Mouse (Mus musculus) embryonic facial prominence, embryonic 14.5 days (tissue): ENCODE measurements around the gene Zfp9. TPM values are rescaled to one million over a fixed set of nuclear protein-coding genes. Genes with fewer than 3 reads are reported as not detected.
A peak's percentile ranks its signal among the peaks of the same experiment; 100 is the strongest.

Experiments used
- ATAC-seq: fragments of 200-750 bp; cut with Nextera tagmentation; 2 replicates; pipeline ENCODE4 v1.8.0; 2017; ENCODE audit warnings: low read depth, moderate number of reproducible peaks, moderate TSS enrichment
- DNase-seq: peaks from one replicate; pipeline ENCODE4 v3.0.0-alpha.2; 2015; ENCODE audit warnings: low spot score
- H3K27ac ChIP-seq: fragments of 300-500 bp; sonication (generic); replicated peaks from 2 replicates; pipeline ENCODE4 v1.5.1; 2014; ENCODE audit warnings: low read depth, mild to moderate bottlenecking, low read length, moderate library complexity
- H3K27me3 ChIP-seq: fragments of 300-500 bp; sonication (generic); replicated peaks from 2 replicates; pipeline ENCODE4 v1.6.1; 2014; ENCODE audit warnings: low read length; ENCODE audit not compliant: control insufficient read depth, insufficient read depth
- H3K36me3 ChIP-seq: fragments of 300-500 bp; sonication (generic); 2 replicates; pipeline ENCODE4 v1.6.1; 2014; ENCODE audit warnings: low read length, mixed read lengths; ENCODE audit not compliant: control insufficient read depth, insufficient read depth
- H3K4me1 ChIP-seq: fragments of 300-500 bp; sonication (generic); 2 replicates; pipeline ENCODE4 v1.6.1; 2014; ENCODE audit warnings: antibody characterized with exemption, low read length; ENCODE audit not compliant: control insufficient read depth, insufficient read depth
- H3K4me2 ChIP-seq: fragments of 300-500 bp; sonication (generic); 2 replicates; pipeline ENCODE4 v1.6.1; 2014; ENCODE audit warnings: low read depth, mild to moderate bottlenecking, low read length, moderate library complexity, mixed read lengths
- H3K4me3 ChIP-seq: fragments of 300-500 bp; sonication (generic); 2 replicates; pipeline ENCODE4 v1.5.1; 2014; ENCODE audit warnings: low read depth, mild to moderate bottlenecking, low read length
- H3K9ac ChIP-seq: fragments of 300-500 bp; sonication (generic); 2 replicates; pipeline ENCODE4 v1.6.1; 2014; ENCODE audit warnings: low read depth, mild to moderate bottlenecking, low read length, moderate library complexity, mixed read lengths
- H3K9me3 ChIP-seq: fragments of 300-500 bp; sonication (generic); 2 replicates; pipeline ENCODE4 v1.6.1; 2016; ENCODE audit warnings: low read length; ENCODE audit not compliant: control insufficient read depth
- WGBS: fragments of 180-500 bp; shearing (Covaris S2); extraction: QIAGEN DNeasy Blood & Tissue Kit; methylation state at CpG from one replicate; pipeline ENCODE4 v1.1.7; 2014; 5-methylcytosine and 5-hydroxymethylcytosine counted together
- microRNA-seq: library from miRNA; unstranded; fragments of <30 nt; microRNA quantifications from one replicate; pipeline ENCODE4, GENCODE M21; 2016; ENCODE audit warnings: borderline number of aligned reads
- polyA plus RNA-seq: library from polyadenylated mRNA; unstranded; fragments of >200 nt; fragmentation: Nextera tagmentation; extraction: Ambion mirVana; gene quantifications from 2 replicates; pipeline ENCODE4 v1.2.1, GENCODE M21; 2014

Zfp9 gene
- polyA plus RNA-seq, 1 experiment from 2014 or later = 18.9 TPM

DNA sequence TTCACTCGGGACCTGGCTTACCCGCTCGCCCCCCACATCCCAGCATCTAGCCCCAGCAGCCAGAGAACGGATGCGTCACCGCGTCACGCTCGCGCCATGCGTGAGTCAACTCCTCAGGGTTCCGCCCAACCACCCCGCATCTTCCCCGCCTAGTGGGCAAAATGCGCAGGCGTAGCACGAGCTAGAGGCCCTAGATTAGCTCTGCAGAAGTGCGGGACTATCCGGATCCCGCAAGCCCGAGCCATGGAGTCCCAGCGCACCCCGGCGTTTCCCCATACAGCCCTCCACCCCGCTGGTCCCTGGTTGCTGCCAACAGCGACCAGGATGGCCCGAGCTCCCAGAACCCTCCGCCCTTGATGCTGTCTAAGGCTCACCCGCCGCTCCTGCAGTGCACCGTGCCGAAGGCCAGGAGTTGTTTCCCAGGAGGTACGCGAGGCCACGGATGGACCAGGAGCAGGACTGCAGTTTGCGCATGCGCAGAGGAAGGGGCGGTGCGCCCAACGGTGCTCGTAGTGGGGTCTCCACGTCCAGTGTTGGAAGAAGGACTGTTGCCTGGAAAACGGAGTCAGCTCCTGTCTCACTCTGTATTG, 24.0 kb downstream of the Zfp9 start, which contains the start of gene Zfp248:
Gene Zfp248, minus strand, starts transcription at position 487 of the 590 bp plus-strand sequence.
- Histone ChIP-seq H3K4me2 (peak within 1 kb of the TSS; percentile 74), H3K4me1 (0 out of 2 replicates have a peak, but pooled peaks cover 8% of the 10 kb centered on the region), H3K9me3 (no peaks in the 10 kb centered on the region), H3K4me3 (peak within 1 kb of the TSS; percentile 73), H3K36me3 (peaks cover 20% of the 10 kb centered on the region; the same call in 1 of the 2 replicates), H3K9ac (peak within 1 kb of the TSS; percentile 89), H3K27ac (peak within 1 kb of the TSS; percentile 96), H3K27me3 (no peaks in the 10 kb centered on the region)
- DNase-seq = peak; percentile 94
- ATAC-seq = peak; percentile 97
- under 1% methylated on average over 40 of the region's 43 CpGs for WGBS

DNA sequence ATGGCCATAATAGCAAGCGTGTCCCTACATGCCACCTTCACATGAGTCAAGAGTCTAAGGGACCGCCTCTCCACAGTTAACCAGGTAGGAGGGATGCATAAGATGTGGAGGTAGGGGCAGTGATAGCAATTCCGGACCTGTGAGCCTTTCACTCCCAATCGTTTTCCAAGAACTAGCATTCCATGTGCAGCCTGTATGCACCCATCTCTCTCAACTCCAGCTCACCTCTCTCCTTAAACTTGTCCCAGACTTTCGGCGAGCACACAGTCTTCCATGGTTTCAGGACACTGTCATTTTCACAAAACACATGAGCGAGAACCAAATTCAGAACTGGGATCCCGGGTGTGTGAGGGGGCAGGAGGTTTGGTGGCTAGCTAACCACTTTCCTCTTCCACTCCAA, 24.7 kb downstream of the Zfp9 start:
- Histone ChIP-seq H3K27me3 (no peaks in the 10 kb centered on the region), H3K4me2 (peak overlapping the region; percentile 74), H3K4me1 (0 out of 2 replicates have a peak, but pooled peaks cover 8% of the 10 kb centered on the region), H3K4me3 (peak overlapping the region; percentile 73), H3K9me3 (no peaks in the 10 kb centered on the region), H3K9ac (peak overlapping the region; percentile 89), H3K27ac (peak overlapping the region; percentile 96), H3K36me3 (peaks cover 17% of the 10 kb centered on the region; the same call in 1 of the 2 replicates)
- ATAC-seq (0 out of 2 replicates have a peak, but pooled peaks have one; percentile 1), DNase-seq (no peak)
- 24% methylated on average over 8 of the region's 8 CpGs for WGBS

DNA sequence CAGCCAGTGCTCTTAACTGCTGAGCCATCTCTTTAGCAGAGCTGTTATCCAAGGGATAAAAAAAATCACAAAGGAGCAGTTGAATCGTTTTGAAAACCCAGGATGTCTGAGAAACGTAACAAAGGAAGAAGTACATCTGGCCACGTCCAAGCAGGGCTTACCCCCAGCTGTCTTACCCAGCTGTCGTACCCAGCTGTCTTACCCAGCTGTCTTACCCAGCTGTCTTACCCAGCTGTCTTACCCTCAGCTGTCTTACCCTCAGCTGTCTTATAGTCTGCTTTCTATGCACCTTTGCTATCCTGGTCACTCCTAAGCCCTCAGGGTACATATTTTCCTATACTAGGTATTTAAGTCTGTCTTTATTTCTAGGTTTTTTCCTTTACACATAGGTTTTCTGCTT, 47.6 kb downstream of the Zfp9 start:
- Histone ChIP-seq H3K27me3 (no peaks in the 10 kb centered on the region), H3K9ac (no peak overlapping the region), H3K27ac (no peak overlapping the region), H3K9me3 (peaks cover 16% of the 10 kb centered on the region), H3K4me3 (no peak overlapping the region), H3K4me2 (no peak overlapping the region), H3K36me3 (peaks cover 59% of the 10 kb centered on the region), H3K4me1 (no peaks in the 10 kb centered on the region)
- WGBS = 90% methylated on average over 4 of the region's 4 CpGs
- DNase-seq (no peak), ATAC-seq (no peak)

DNA sequence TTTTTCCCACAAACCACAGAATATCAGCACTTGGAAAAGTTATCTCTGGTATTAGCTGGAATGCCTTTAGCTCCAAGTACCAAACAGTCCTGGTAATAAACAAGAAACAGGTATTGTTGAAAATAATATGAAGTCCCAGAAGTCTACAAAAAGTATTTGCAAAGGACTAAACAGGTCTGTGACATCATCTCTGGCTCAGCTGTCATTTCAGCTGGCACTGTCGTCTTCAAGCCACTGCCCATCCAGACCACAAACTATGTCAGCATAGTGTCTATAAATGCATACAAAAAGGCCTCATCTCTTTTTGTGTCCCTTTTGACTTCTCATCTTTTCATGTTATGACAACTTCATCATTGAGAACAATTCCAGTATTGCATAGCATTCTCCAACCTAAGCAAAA, 52.5 kb downstream of the Zfp9 start:
- Histone ChIP-seq H3K27me3 (no peaks in the 10 kb centered on the region), H3K9me3 (peaks cover 16% of the 10 kb centered on the region), H3K27ac (no peak overlapping the region), H3K4me1 (no peaks in the 10 kb centered on the region), H3K4me3 (no peak overlapping the region), H3K36me3 (peaks cover 47% of the 10 kb centered on the region), H3K9ac (no peak overlapping the region), H3K4me2 (no peak overlapping the region)
- DNase-seq = no peak
- WGBS = 89% methylated on average over 1 of the region's 1 CpGs
- ATAC-seq = no peak

DNA sequence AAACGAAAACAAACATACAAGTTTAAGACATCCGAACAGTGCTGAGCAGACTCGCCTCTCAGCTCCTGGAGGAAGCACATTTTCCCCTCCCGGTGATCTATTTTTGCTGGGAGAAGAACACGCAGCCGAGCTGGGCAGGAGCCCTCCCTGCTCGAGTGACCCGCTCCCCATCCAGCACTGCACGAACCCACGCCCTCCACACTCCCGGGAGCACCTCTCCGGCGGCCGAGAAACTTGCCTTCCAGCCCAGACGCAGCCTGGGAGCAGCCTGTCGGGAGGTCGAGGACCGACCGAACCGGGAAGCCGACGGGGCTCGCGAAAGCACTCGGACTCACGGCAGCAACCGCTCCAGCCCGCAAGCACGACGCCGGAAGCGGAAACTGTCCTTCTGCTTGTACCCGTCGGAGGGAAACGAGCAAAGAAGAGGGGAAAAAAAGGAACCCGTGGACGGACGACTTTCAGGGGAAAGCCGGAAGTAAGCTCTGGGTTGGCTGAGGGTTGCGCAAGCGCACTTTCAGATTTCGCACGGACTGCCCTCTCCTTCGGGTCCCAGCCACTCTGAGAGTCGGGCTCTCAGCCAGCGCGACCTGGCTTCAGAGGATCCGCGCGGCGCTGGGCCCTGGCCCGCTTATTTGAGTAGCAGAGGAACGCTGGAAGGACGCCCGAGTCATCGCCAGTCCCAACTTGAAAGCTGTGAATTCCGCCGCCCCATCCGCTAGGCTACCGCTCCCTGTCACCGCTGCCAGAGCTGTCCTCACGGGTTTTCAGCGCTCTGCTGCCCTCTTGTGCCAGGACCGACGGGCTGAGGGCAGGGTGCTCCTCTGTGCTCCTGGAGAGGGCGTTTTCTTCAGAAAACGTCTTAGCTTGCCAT, 59.8 kb downstream of the Zfp9 start, which contains the start of gene Bms1:
Gene Bms1, minus strand, starts transcription at position 425 of the 871 bp plus-strand sequence.
- H3K4me1 ChIP-seq = 0 out of 2 replicates have a peak, but pooled peaks cover 3% of the 10 kb centered on the region
- no peaks in the 10 kb centered on the region for H3K9me3 ChIP-seq
- peak within 1 kb of the TSS; percentile 79 for H3K9ac ChIP-seq
- WGBS = under 1% methylated on average over 64 of the region's 67 CpGs
- peak within 1 kb of the TSS; percentile 83 for H3K4me3 ChIP-seq
- peak within 1 kb of the TSS; percentile 59 for H3K4me2 ChIP-seq
- ATAC-seq (peak; percentile 99), DNase-seq (peak; percentile 97)
- peak within 1 kb of the TSS; percentile 71 for H3K27ac ChIP-seq
- H3K27me3 ChIP-seq = no peaks in the 10 kb centered on the region
- peaks cover 28% of the 10 kb centered on the region for H3K36me3 ChIP-seq

Small RNA genes lying within 50 kb of the gene (microRNA-seq; reads per million reads assigned to microRNA genes)
- gene Gm25953 = not detected

Other genes starting within 250 kb of the Zfp9 start
- 29.6 and 32.7 TPM in 2 replicates for gene Bms1, start 59.8 kb downstream of the Zfp9 start, polyA plus RNA-seq
- gene Zfp248, start 23.8 kb downstream of the Zfp9 start, polyA plus RNA-seq = 7.7 and 8.1 TPM in 2 replicates
- 9.9 and 11.7 TPM in 2 replicates for gene Ankrd26, start 82.9 kb upstream of the Zfp9 start, polyA plus RNA-seq